Mouse (Mus musculus) hindbrain, embryonic 14.5 days (tissue): ENCODE measurements around the gene Syt5. TPM values are rescaled to one million over a fixed set of nuclear protein-coding genes. Genes with fewer than 3 reads are reported as not detected.

ENCODE experiments used
- ATAC-seq: fragments of 200-750 bp; cut with Nextera tagmentation; 2 replicates; pipeline ENCODE4 v1.8.0; 2017; ENCODE audit warnings: moderate number of reproducible peaks, mild to moderate bottlenecking, moderate TSS enrichment, moderate library complexity; ENCODE audit not compliant: low FRiP score
- DNase-seq: peaks from one replicate; pipeline ENCODE4 v3.0.0-alpha.2; 2015; ENCODE audit warnings: low spot score
- H3K27ac ChIP-seq: fragments of 300-500 bp; sonication (generic); 2 replicates; pipeline ENCODE4 v1.5.1; 2014; ENCODE audit warnings: mild to moderate bottlenecking, moderate library complexity
- H3K27me3 ChIP-seq: fragments of 300-500 bp; sonication (generic); 2 replicates; pipeline ENCODE4 v1.6.1; 2014; ENCODE audit warnings: mild to moderate bottlenecking, low read length, mixed read lengths; ENCODE audit not compliant: control insufficient read depth, insufficient read depth
- H3K36me3 ChIP-seq: fragments of 300-500 bp; sonication (generic); replicated peaks from 2 replicates; pipeline ENCODE4 v1.6.1; 2014; ENCODE audit not compliant: control insufficient read depth, insufficient read depth
- H3K4me1 ChIP-seq: fragments of 300-500 bp; sonication (generic); replicated peaks from 2 replicates; pipeline ENCODE4 v1.6.1; 2014; ENCODE audit warnings: antibody characterized with exemption, low read length, mixed read lengths; ENCODE audit not compliant: control insufficient read depth, insufficient read depth
- H3K4me2 ChIP-seq: fragments of 300-500 bp; sonication (generic); replicated peaks from 2 replicates; pipeline ENCODE4 v1.6.1; 2014; ENCODE audit warnings: mild to moderate bottlenecking, moderate library complexity
- H3K4me3 ChIP-seq: fragments of 300-500 bp; sonication (generic); replicated peaks from 2 replicates; pipeline ENCODE4 v1.5.1; 2014; ENCODE audit warnings: mild to moderate bottlenecking, low read length
- H3K9ac ChIP-seq: fragments of 300-500 bp; sonication (generic); 2 replicates; pipeline ENCODE4 v1.6.1; 2014
- H3K9me3 ChIP-seq: fragments of 300-500 bp; sonication (generic); 2 replicates; pipeline ENCODE4 v1.6.1; 2016; ENCODE audit warnings: low read length; ENCODE audit not compliant: control insufficient read depth
- WGBS: fragments of 180-500 bp; shearing (Covaris S2); extraction: QIAGEN DNeasy Blood & Tissue Kit; methylation state at CpG from one replicate; pipeline ENCODE4 v1.1.7; 2014; 5-methylcytosine and 5-hydroxymethylcytosine counted together
- microRNA-seq: library from miRNA; unstranded; fragments of <30 nt; microRNA quantifications from one replicate; pipeline ENCODE4, GENCODE M21; 2016
- polyA plus RNA-seq: library from polyadenylated mRNA; unstranded; fragments of >200 nt; fragmentation: Nextera tagmentation; extraction: Ambion mirVana; gene quantifications from 2 replicates; pipeline ENCODE4 v1.2.1, GENCODE M21; 2014

The Syt5 gene
- polyA plus RNA-seq, 1 experiment from 2014 or later: 77.0 TPM

DNA sequence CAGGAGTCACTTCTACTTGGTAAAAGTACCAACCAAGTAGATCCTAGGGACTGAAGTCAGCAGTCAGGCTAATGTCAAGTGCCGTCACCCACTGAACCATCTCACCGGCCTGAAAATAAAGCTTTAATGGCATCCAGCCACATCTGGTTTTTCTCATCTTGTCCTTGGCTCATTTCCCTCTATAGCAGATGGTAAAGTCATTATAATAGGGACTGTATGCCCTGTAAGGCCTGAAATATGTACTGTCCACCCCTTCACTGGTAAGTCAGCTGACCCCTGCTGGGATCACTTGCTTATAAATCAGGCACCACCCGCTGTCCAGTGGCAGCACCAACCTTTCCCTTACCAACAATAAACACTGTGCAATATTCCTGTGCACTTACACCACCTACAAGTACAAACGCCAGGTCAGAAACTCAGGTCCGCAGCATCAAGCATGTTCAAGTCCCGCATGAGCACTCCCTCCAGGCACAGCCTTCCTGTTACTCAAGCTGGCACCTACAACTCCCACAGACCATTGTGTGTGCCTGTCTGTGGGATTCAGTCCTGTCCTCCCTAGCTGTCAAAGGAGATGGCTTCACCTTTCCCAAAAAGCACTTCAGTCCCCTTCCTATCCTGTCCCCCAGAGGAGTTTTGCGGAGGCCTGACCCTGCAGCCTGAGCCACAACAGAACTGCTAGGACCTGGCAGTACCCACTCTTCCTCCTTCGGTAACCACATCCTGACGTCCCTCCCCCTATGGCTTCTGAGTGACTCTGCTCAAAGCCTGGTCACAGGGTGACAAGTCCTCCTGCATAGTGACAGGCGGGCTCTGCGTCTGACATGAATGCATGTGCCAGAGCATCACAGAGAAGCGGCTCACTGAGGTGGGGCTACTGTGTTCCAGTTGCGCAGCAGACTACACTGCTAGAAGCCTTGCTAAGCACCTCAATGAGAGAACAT lies 54.8 kb downstream of the Syt5 start:
- no peak overlapping the region for H3K4me3 ChIP-seq
- no peaks in the 10 kb centered on the region for H3K27me3 ChIP-seq
- peaks cover 62% of the 10 kb centered on the region for H3K36me3 ChIP-seq
- H3K4me2 ChIP-seq: no peak overlapping the region
- H3K9ac ChIP-seq: no peak overlapping the region
- no peak for ATAC-seq
- WGBS: 91% methylated on average over 13 of the region's 13 CpGs
- DNase-seq: no peak
- no peaks in the 10 kb centered on the region for H3K9me3 ChIP-seq
- no peaks in the 10 kb centered on the region for H3K4me1 ChIP-seq
- H3K27ac ChIP-seq: no peak overlapping the region

DNA sequence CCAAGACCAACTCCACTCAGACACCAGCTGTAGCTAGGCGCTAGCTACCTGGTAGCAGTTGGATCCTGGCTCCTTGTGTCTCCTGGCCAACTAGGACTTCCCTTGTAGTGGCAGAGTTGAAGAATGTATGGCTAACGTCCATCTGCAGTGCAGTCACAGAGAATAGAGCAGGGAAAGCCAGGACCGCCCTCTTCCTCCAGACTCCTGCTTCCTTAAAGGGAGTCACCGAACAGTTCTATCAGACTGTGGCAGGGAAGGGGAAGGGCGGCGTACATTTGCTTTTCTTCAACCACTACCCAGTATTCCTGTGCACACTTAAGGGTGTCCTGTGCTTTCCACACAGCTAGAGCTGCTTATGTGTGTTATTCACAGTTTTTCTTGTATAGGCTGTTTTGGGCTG lies 56.0 kb downstream of the Syt5 start:
- no peak for ATAC-seq
- H3K9me3 ChIP-seq: no peaks in the 10 kb centered on the region
- H3K4me1 ChIP-seq: no peaks in the 10 kb centered on the region
- no peak overlapping the region for H3K4me3 ChIP-seq
- no peak for DNase-seq
- no peak overlapping the region for H3K27ac ChIP-seq
- H3K4me2 ChIP-seq: no peak overlapping the region
- no peaks in the 10 kb centered on the region for H3K27me3 ChIP-seq
- H3K36me3 ChIP-seq: peaks cover 63% of the 10 kb centered on the region
- no peak overlapping the region for H3K9ac ChIP-seq
- WGBS: 84% methylated on average over 6 of the region's 6 CpGs

Small RNAs within 50 kb of the gene (microRNA-seq; reads per million reads assigned to microRNA genes)
- not detected for gene Gm23577

Other genes with a start within 250 kb of the Syt5 start
- gene Ncr1, start 209.8 kb downstream of the Syt5 start, polyA plus RNA-seq: not detected in 2 replicates
- 0.20 TPM in 1 of 2 replicates, not detected in the other for gene Gp6, start 149.8 kb downstream of the Syt5 start, polyA plus RNA-seq
- gene Rdh13, start 101.9 kb downstream of the Syt5 start, polyA plus RNA-seq: 41.6 and 45.5 TPM in 2 replicates
- 6.6 and 7.3 TPM in 2 replicates for gene Eps8l1, start 86.9 kb downstream of the Syt5 start, polyA plus RNA-seq
- gene Ppp1r12c, start 45.9 kb downstream of the Syt5 start, polyA plus RNA-seq: 50.1 and 54.7 TPM in 2 replicates
- gene Tnnt1, start 31.2 kb downstream of the Syt5 start, polyA plus RNA-seq: 1.8 and 3.9 TPM in 2 replicates
- 0.36 and 0.46 TPM in 2 replicates for gene Tnni3, start 23.3 kb downstream of the Syt5 start, polyA plus RNA-seq
- gene Dnaaf3, start 15.1 kb downstream of the Syt5 start, polyA plus RNA-seq: 1.0 and 1.5 TPM in 2 replicates
- 0.17 and 0.55 TPM in 2 replicates for gene Ptprh, start 56.5 kb upstream of the Syt5 start, polyA plus RNA-seq
- gene Tmem86b, start 83.9 kb upstream of the Syt5 start, polyA plus RNA-seq: 2.0 and 2.7 TPM in 2 replicates
- gene Ppp6r1, start 111.5 kb upstream of the Syt5 start, polyA plus RNA-seq: 6.2 and 8.4 TPM in 2 replicates
- 146 and 154 TPM in 2 replicates for gene Hspbp1, start 137.5 kb upstream of the Syt5 start, polyA plus RNA-seq
- gene Brsk1, start 143.1 kb upstream of the Syt5 start, polyA plus RNA-seq: 10.3 and 10.5 TPM in 2 replicates
- 0.12 and 0.24 TPM in 2 replicates for gene Tmem150b, start 177.7 kb upstream of the Syt5 start, polyA plus RNA-seq
- gene Kmt5c, start 192.6 kb upstream of the Syt5 start, polyA plus RNA-seq: 44.9 and 53.7 TPM in 2 replicates
- gene Cox6b2, start 205.6 kb upstream of the Syt5 start, polyA plus RNA-seq: 18.6 and 19.7 TPM in 2 replicates
- not detected in 2 replicates for gene Fam71e2, start 223.8 kb upstream of the Syt5 start, polyA plus RNA-seq
- gene Il11, start 235.3 kb upstream of the Syt5 start, polyA plus RNA-seq: 0.35 and 0.41 TPM in 2 replicates
- gene Tmem190, start 235.4 kb upstream of the Syt5 start, polyA plus RNA-seq: not detected in 2 replicates
- gene Tmem238, start 242.1 kb upstream of the Syt5 start, polyA plus RNA-seq: 3.2 and 4.1 TPM in 2 replicates
- gene Rpl28, start 245.3 kb upstream of the Syt5 start, polyA plus RNA-seq: 175 and 192 TPM in 2 replicates